Mouse (Mus musculus) adrenal gland, postnatal 14 days (tissue): ENCODE data around the gene Ccdc116. TPM values are rescaled to one million over a fixed set of nuclear protein-coding genes. Genes with fewer than 3 reads are reported as not detected.

ENCODE experiments used
- DNase-seq: peaks from one replicate; pipeline ENCODE4 v3.0.0; 2021; ENCODE audit warnings: mixed read lengths
- microRNA-seq, 2 experiments: library from miRNA; unstranded; fragments of <30 nt; microRNA quantifications; one replicate each; pipeline ENCODE4 v1.2.0; 2021
- total RNA-seq: library from RNA; stranded (reverse); gene quantifications from 2 replicates; pipeline ENCODE4 v1.2.3, GENCODE M21; 2021

Gene Ccdc116
- total RNA-seq, 1 experiment from 2014 or later = not detected

DNA sequence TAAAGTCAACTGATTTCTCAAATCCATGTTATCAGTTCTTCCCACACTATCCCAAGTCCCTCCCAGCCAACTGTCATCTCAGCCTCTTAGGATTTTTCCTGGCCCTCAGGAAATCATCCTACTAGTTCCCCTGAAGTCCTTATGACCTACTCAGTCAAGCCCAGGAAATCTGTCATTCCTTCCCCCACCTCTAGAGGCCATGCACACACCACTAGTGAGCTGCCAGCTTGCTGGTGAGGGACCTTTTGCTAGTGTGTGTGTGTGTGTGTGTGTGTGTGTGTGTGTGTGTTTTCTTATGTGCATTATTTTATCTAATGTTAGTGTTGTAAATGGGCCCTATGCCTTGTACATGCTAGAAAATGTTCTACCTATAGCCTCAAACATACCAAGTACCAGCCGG is 19.7 kb downstream of the Ccdc116 start:
- peak; percentile 72 for DNase-seq

DNA sequence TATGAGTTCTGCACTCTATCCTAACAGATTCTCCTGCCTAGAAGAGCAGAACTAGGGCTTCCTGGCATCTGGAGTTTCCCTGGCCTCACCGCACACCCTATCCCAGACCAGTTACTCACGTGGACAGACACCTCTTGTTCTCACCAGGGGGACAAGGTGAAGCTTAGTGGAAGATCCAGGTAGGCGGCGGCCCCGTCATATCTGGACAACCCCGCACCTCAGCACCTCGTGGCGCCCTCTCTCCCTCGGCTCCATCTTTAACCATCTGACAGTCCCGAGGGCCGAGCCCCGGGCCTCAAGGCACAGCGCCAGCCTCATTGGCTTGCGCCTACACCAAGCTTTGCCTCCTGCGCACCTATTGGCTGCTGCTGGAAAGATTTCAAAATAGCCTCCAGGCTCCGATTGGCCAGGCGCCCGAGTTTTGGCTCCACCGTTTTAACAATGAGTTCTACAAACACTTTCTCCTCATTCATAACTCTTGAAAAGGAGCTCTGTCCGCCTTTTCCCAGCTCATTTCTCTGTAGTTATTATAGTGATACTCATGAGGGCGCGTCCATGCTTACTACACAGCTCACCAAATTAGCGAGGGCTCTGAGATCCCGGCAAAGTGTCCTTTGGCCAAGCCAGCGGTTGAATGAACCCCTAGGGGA is 22.0 kb downstream of the Ccdc116 start, which contains the start of gene 2610318N02Rik:
Gene 2610318N02Rik (minus strand): TSS at position 297 of the 650 bp plus-strand sequence.
- DNase-seq = peak; percentile 90

DNA sequence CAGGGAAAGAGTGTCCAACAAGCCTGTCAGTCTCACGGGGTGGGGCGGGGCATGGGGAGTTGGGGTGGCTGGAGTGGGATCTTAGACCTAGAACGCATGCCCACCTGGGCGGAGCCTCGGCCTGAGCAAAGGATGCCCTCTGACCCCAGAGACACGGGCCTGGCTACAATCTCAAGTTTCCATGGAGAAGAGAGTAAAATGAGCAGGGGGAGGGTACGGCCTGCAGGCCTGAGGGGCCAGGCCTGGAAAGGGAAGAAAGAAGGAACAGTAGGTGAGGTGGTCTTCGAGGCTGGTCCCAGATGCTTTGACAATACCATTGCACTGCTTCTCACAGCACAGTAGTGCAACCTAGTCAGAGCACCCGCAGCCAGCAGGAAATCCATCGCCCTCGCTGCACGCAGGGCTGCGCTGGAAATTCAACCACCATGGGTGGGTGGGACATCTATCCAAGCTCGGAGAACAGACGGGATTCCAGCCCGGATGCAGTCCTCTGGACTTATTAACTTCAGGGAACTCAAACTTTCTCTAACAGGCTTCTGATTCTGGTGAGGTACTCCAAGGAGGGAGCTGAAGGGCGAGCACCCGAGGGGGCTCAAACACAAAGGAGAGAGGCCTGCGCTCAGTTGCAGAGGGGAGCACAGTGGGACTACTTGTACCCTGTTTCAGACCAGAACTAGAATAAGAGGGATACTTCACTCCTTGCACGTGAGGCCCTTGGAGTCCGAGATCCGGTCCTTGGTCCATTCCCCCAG is 22.7 kb downstream of the Ccdc116 start:
- no peak for DNase-seq

DNA sequence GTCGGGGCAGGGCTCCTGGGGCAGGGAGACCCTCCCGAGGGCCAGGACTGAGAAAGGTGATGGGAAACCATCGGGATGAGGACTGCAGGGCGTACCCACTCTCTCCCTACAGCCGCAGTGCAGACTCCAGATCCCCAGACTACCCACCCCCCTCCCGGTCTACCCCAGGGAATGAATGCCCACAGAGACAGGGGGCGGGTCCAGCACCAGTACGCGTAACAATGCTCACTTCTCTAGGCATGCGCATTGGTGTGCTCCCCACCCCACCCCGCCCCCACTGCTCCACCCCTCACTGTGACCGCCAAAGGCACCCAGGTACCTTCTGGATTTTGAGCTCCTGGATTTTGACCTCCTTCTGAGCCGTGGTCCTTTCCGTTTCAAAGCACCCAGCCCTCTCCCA is 25.5 kb downstream of the Ccdc116 start:
- DNase-seq = no peak

DNA sequence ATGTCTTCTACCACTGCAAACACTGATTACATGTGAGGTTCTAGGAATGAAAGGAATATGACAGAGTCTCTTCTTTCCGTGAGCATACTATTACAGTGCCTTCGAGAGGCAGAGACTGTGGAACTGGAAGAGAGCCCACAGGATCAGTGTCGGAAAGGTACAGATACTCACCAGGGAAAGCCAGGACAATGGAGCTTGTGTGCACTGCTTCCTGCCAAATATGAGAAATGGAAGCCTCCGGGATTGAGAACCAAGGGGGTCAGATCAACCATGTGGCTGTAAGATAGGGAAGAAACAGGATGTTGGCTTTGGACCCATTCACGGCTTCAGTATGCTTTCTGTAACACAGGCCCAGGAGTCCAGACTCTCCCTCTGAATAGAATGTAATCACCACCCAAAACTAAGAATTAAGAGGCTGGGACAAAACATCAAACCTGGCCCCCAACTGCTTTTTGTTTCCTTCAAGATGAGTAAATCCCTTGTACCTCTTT is 29.7 kb downstream of the Ccdc116 start:
- DNase-seq = no peak

DNA sequence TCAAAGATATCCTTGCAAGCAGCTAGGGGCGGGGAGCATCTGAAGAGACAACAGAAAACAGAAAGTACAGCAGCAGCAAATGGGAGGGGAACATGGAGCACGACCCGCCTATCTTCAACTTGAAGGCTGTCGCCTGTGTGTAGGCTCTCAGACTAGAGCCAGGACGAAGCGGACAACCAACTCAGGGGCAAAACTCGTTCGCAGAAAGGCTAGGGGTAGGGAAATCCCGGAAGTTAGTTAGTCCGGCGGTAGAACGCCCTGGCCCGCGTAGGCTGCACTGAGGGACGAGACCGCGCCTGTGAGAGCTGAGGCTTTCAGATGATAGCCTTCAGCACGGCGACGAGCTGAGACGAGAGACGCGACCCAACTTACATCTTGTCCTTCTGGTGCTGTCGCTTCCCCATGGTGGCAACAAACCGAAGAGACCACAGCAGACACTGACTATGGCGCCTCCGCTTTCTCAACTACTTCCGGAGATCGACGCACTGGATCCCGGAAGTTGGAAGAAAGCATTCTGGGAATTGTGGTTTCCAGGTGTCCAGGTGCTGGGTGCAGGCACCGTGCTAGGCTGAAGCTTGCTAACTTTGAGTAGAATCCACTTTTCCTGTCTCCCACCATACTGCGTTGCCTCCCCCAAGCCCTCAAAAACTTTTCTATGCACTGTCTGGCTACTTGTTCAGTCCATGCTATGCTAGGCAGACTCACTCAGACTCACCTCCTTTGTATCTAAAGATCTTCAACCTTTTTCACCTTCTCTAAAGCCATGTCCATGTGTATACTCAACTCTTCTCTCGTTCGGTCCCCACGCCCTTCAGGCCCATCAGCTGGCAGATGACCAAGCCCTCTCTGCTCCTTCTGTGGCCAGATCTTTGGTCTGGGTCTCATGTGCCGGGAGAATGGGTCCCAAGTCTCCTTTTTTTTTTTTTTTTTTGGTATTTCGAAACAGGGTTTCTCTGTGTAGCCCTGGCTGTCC is 36.0 kb downstream of the Ccdc116 start, which contains the start of gene Ppil2:
Gene Ppil2 (minus strand): TSS at position 487 of the 973 bp plus-strand sequence.
- peak; percentile 81 for DNase-seq

DNA sequence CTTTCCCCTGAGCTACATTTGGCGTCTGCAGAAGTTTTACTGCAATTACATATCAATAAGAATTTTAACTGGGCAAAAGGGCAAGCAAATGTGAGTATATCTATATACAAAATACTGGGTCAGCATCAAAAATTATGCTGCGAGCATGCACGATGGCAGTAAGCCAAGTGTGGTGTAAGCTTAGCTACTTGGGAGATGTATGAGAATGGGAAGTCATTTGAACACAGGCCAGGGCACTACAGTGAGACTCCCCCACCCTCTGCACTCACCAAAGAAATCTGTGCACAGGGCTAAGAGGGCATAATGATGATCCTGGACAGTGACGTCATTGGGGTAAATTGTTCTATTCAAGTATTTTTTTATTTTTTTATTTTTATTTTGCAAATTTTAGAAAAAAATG is 42.4 kb downstream of the Ccdc116 start:
- no peak for DNase-seq

DNA sequence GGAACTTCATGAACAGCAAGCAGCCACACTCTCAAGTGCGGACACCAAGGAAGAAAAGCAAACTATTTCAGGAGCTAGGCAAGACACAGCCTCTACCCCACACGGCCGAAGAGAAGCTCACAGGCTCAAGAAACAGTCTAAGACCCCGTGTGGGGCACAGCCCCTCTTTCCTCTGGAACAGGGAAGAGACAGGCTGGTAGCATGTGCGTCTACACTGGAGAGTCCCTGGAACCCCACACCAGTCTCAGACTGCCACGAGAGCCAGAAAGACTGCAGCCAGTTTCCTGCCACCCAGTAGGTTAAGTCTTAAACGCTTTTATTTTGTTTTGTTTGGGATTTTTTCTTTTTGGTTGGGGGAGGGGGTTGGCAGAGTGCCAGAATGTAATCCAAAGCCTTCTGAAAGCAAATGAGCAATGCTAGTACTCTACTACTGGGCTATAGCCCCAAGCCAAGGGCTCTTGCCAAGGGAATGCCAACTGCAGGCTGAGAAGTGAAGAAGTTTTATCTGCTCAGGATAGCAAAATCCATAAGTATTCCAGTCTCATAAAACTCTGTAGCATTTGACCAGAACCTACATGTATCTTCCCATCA is 44.3 kb downstream of the Ccdc116 start:
- peak; percentile 35 for DNase-seq

DNA sequence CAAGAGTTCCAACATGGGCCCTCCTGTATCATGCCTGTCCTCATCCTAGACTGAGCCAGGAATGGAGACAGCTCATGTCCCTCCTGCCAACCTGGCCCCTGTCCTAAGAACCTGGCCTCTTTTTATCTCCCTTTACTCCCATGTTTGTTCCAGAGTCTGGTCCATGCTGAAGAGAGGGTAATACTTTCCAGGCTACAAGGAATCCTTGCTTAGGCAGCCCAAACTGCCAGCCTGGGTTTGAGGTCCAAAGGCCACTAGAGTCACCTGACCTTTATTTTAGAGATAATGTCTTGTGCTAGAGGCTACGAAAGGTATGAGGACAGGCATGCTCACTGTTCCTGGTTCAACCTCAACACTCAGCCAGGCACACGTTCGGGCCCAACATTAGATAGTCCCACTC is 50.1 kb downstream of the Ccdc116 start:
- no peak for DNase-seq

Small RNA genes within 50 kb of the gene (microRNA-seq; reads per million reads assigned to microRNA genes)
- gene Mir130b (393 to 714 reads per million in 2 experiments), gene Mir301b (8.8 to 56.7 reads per million in 2 experiments)

Other genes starting within 250 kb of the Ccdc116 start
- gene Mapk1, start 163.8 kb downstream of the Ccdc116 start, total RNA-seq = 179 and 204 TPM in 2 replicates
- 5.2 and 5.3 TPM in 2 replicates for gene Ypel1, start 77.5 kb downstream of the Ccdc116 start, total RNA-seq
- gene Ppil2, start 36.0 kb downstream of the Ccdc116 start, total RNA-seq = 84.2 and 97.6 TPM in 2 replicates
- 2.4 and 3.5 TPM in 2 replicates for gene 2610318N02Rik, start 22.1 kb downstream of the Ccdc116 start, total RNA-seq
- gene Sdf2l1, start 14.8 kb downstream of the Ccdc116 start, total RNA-seq = 21.0 and 23.8 TPM in 2 replicates
- 3.4 and 4.1 TPM in 2 replicates for gene Ydjc, start 2.6 kb downstream of the Ccdc116 start, total RNA-seq
- gene Ube2l3, start 55.4 kb upstream of the Ccdc116 start, total RNA-seq = 190 and 193 TPM in 2 replicates
- 0.07 and 0.08 TPM in 2 replicates for gene Rimbp3, start 61.4 kb upstream of the Ccdc116 start, total RNA-seq
- 2.7 and 3.2 TPM in 2 replicates for gene Hic2, start 86.3 kb upstream of the Ccdc116 start, total RNA-seq
- 8.4 and 10.5 TPM in 2 replicates for gene Tmem191c, start 128.8 kb upstream of the Ccdc116 start, total RNA-seq
- 3.7 and 75.0 TPM in 2 replicates for gene Serpind1, start 184.1 kb upstream of the Ccdc116 start, total RNA-seq